ENCODE assay signal across 8 mouse cellular contexts in the genomic region with DNA sequence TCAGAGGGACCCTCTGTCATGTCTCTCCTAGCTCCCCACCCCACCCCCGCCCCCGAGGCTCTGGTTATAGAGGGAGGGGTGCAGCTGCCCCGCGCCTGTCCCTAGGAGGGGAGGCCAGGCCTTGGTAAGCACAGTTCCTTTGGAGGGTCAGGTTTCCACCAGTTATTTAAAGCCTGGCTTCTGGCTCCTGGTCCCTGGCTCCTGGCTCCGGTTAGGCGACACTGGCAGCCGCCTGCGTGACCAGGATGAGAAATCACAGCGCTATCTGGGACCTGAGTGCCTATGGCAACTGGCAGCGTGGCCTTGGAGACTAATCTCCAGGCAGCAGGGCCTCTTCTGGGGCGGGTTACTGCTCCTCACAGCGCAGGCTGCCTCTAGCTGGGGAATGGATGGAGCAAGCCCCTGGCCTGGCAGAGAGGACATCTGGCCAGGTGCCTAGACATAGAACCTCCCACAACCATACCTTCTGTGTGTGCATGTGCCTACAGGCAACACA. TPM values are rescaled to one million over a fixed set of nuclear protein-coding genes. Genes with fewer than 3 reads are reported as not detected.
DNase-seq lines count a peak whose midpoint lies in the region; ATAC-seq and TF ChIP-seq lines count a peak whose summit lies in the region.

No protein-coding gene starts in this region.

- peaks cover 40% of the 10 kb centered on the region for H3K4me1 ChIP-seq in embryonic facial prominence, embryonic 14.5 days (ENCODE audit: control insufficient read depth, insufficient read depth, low read length)
- peaks cover 82% of the 10 kb centered on the region for H3K4me1 ChIP-seq in heart, embryonic 13.5 days
- peaks cover 11% of the 10 kb centered on the region; the same call in 1 of the 2 replicates for H3K4me1 ChIP-seq in neural tube, embryonic 14.5 days (ENCODE audit: control insufficient read depth, insufficient read depth, low read length)

- H3K9me3 ChIP-seq in embryonic facial prominence, embryonic 14.5 days (ENCODE audit: control insufficient read depth, low read length), result no peaks in the 10 kb centered on the region
- no peaks in the 10 kb centered on the region for H3K9me3 ChIP-seq in heart, embryonic 13.5 days
- no peaks in the 10 kb centered on the region for H3K9me3 ChIP-seq in neural tube, embryonic 14.5 days (ENCODE audit: control insufficient read depth, low read length)

- H3K9ac ChIP-seq in embryonic facial prominence, embryonic 14.5 days (ENCODE audit: low read depth, low read length), result peak overlapping the region; percentile 37; the same call in 1 of the 2 replicates
- peak overlapping the region; percentile 65 for H3K9ac ChIP-seq in heart, embryonic 13.5 days
- H3K9ac ChIP-seq in neural tube, embryonic 14.5 days (replicated peaks; ENCODE audit: low read depth, low read length), result no peak overlapping the region

- peak; percentile 16 to 38 for DNase-seq in layer of hippocampus, adult 2 months (ENCODE audit: low spot score in 2 of 2)
- DNase-seq in layer of hippocampus, adult 9-10 months (ENCODE audit: low spot score), result no peak
- DNase-seq in adrenal gland, adult 2 months, result peak; percentile 90
- peak; percentile 84 for DNase-seq in embryonic facial prominence, embryonic 14.5 days (ENCODE audit: low spot score)
- DNase-seq in kidney, postnatal 10 days, result peak; percentile 34
- DNase-seq in thymus, adult 18-20 months, result no peak

- peak; percentile 74 for ATAC-seq in embryonic facial prominence, embryonic 14.5 days (ENCODE audit: low read depth)
- ATAC-seq in heart, embryonic 13.5 days (ENCODE audit: extremely low read depth, insufficient number of reproducible peaks, low FRiP score, low TSS enrichment), result 0 out of 2 replicates have a peak, but pooled peaks have one; percentile 6
- ATAC-seq in neural tube, embryonic 14.5 days (ENCODE audit: low read depth), result peak; percentile 62; the same call in 1 of the 2 replicates

- H3K27me3 ChIP-seq in embryonic facial prominence, embryonic 14.5 days (replicated peaks; ENCODE audit: control insufficient read depth, insufficient read depth, low read length), result no peaks in the 10 kb centered on the region
- H3K27me3 ChIP-seq in heart, embryonic 13.5 days (replicated peaks), result no peaks in the 10 kb centered on the region
- no peaks in the 10 kb centered on the region for H3K27me3 ChIP-seq in neural tube, embryonic 14.5 days (ENCODE audit: control insufficient read depth, insufficient read depth, low read length)

- WGBS in embryonic facial prominence, embryonic 14.5 days, result 38% methylated on average over 11 of the region's 12 CpGs
- 22% methylated on average over 12 of the region's 12 CpGs for WGBS in heart, embryonic 13.5 days
- WGBS in neural tube, embryonic 14.5 days, result 36% methylated on average over 12 of the region's 12 CpGs

- peaks cover 12% of the 10 kb centered on the region; the same call in 1 of the 2 replicates for H3K36me3 ChIP-seq in embryonic facial prominence, embryonic 14.5 days (ENCODE audit: control insufficient read depth, insufficient read depth, low read length)
- 0 out of 2 replicates have a peak, but pooled peaks cover 6% of the 10 kb centered on the region for H3K36me3 ChIP-seq in heart, embryonic 13.5 days
- no peaks in the 10 kb centered on the region for H3K36me3 ChIP-seq in neural tube, embryonic 14.5 days (ENCODE audit: control insufficient read depth, insufficient read depth, low read length)

- TF ChIP-seq CTCF in layer of hippocampus, adult 2 months (conservative IDR thresholded peaks at IDR 0.05), result no peak

- H3K27ac ChIP-seq in layer of hippocampus, adult 2 months, result peak overlapping the region; percentile 18; the same call in 1 of the 2 replicates
- peak overlapping the region; percentile 52; the same call in 1 of the 2 replicates for H3K27ac ChIP-seq in embryonic facial prominence, embryonic 14.5 days (replicated peaks; ENCODE audit: low read depth, low read length)
- H3K27ac ChIP-seq in heart, embryonic 13.5 days (replicated peaks), result peak overlapping the region; percentile 95
- peak overlapping the region; percentile 69 for H3K27ac ChIP-seq in neural tube, embryonic 14.5 days (ENCODE audit: low read depth, low read length)

- no peak overlapping the region for H3K4me3 ChIP-seq in layer of hippocampus, adult 2 months
- H3K4me3 ChIP-seq in embryonic facial prominence, embryonic 14.5 days (ENCODE audit: low read depth, low read length), result no peak overlapping the region
- H3K4me3 ChIP-seq in heart, embryonic 13.5 days, result no peak overlapping the region
- no peak overlapping the region for H3K4me3 ChIP-seq in neural tube, embryonic 14.5 days (ENCODE audit: low read depth, low read length)

- H3K4me2 ChIP-seq in embryonic facial prominence, embryonic 14.5 days (ENCODE audit: low read depth, low read length), result no peak overlapping the region
- H3K4me2 ChIP-seq in heart, embryonic 13.5 days, result peak overlapping the region; percentile 31
- H3K4me2 ChIP-seq in neural tube, embryonic 14.5 days (ENCODE audit: low read depth, low read length), result no peak overlapping the region

RNA-seq across cellular contexts. Expression of a gene that starts 20.6 kb away (rescaled TPM):
- total RNA-seq in layer of hippocampus, adult 2 months (2021), result 10 to 100 TPM; 22.8 to 25.4 TPM
- 10 to 100 TPM; 51.6 to 66.0 TPM for total RNA-seq in adrenal gland, adult 2 months (2021)
- 21.2 and 21.3 TPM in 2 replicates for polyA plus RNA-seq in adrenal gland, adult 2 months (2012; rRNA removed)
- polyA plus RNA-seq in embryonic facial prominence, embryonic 14.5 days (2014; fragmentation: Nextera tagmentation; extraction: Ambion mirVana), result 80.3 and 91.2 TPM in 2 replicates
- polyA plus RNA-seq in heart, embryonic 13.5 days (2015; fragmentation: Nextera tagmentation; extraction: Ambion mirVana), result 53.4 and 56.5 TPM in 2 replicates
- polyA plus RNA-seq in neural tube, embryonic 14.5 days (2014; fragmentation: Nextera tagmentation; extraction: Ambion mirVana), result 60.3 and 63.4 TPM in 2 replicates

Comparison
In these comparisons a context has a peak if more than half of its experiments do, and no peak if none do; other contexts are left out.
1. DNase-seq: peak in layer of hippocampus, adult 2 months (2 of 2), adrenal gland, adult 2 months (single experiment), embryonic facial prominence, embryonic 14.5 days (single experiment) and kidney, postnatal 10 days (single experiment); none in layer of hippocampus, adult 9-10 months (single experiment) and thymus, adult 18-20 months (0 of 2).
2. H3K27ac ChIP-seq: peak in every context shown above with its lines; median percentile 95 in heart, embryonic 13.5 days; 69 in neural tube, embryonic 14.5 days; 52 in embryonic facial prominence, embryonic 14.5 days; 18 in layer of hippocampus, adult 2 months.
3. ATAC-seq: peak in every context shown above with its lines; median percentile 74 in embryonic facial prominence, embryonic 14.5 days; 62 in neural tube, embryonic 14.5 days; 6 in heart, embryonic 13.5 days.